Mouse (Mus musculus): ENCODE measurements around the gene Lpp.

Lpp gene

GRCm38 (mm10) chr16:24777053-24777452, 383.7 kb downstream of the Lpp start:
- ATAC-seq (ENCODE audit: insufficient number of reproducible peaks, low FRiP score, low TSS enrichment) = no peak

- no peak for ATAC-seq (ENCODE audit: insufficient number of reproducible peaks, low FRiP score, low TSS enrichment)
Measured at GRCm38 (mm10) chr16:24778432-24779274, 385.3 kb downstream of the Lpp start.

GRCm38 (mm10) chr16:24780545-24780944, 387.2 kb downstream of the Lpp start:
- no peak for ATAC-seq (ENCODE audit: insufficient number of reproducible peaks, low FRiP score, low TSS enrichment)

GRCm38 (mm10) chr16:24781922-24782321, 388.6 kb downstream of the Lpp start:
- no peak for ATAC-seq (ENCODE audit: insufficient number of reproducible peaks, low FRiP score, low TSS enrichment)

GRCm38 (mm10) chr16:24785651-24786050, 392.3 kb downstream of the Lpp start:
- no peak for ATAC-seq (ENCODE audit: insufficient number of reproducible peaks, low FRiP score, low TSS enrichment)

- ATAC-seq (ENCODE audit: insufficient number of reproducible peaks, low FRiP score, low TSS enrichment) = no peak
Measured at GRCm38 (mm10) chr16:24788973-24789372, 395.7 kb downstream of the Lpp start.

GRCm38 (mm10) chr16:24791387-24791786, 398.1 kb downstream of the Lpp start:
- ATAC-seq (ENCODE audit: insufficient number of reproducible peaks, low FRiP score, low TSS enrichment) = no peak

- ATAC-seq (ENCODE audit: insufficient number of reproducible peaks, low FRiP score, low TSS enrichment) = no peak
Measured at GRCm38 (mm10) chr16:24791984-24792383, 398.7 kb downstream of the Lpp start.

- ATAC-seq (ENCODE audit: insufficient number of reproducible peaks, low FRiP score, low TSS enrichment) = no peak
Measured at GRCm38 (mm10) chr16:24792836-24793235, 399.5 kb downstream of the Lpp start.

- ATAC-seq (ENCODE audit: insufficient number of reproducible peaks, low FRiP score, low TSS enrichment) = no peak
Measured at GRCm38 (mm10) chr16:24794665-24795064, 401.4 kb downstream of the Lpp start.

- no peak for ATAC-seq (ENCODE audit: insufficient number of reproducible peaks, low FRiP score, low TSS enrichment)
Measured at GRCm38 (mm10) chr16:24801355-24801754, 408.0 kb downstream of the Lpp start.

GRCm38 (mm10) chr16:24801780-24802179, 408.5 kb downstream of the Lpp start:
- no peak for ATAC-seq (ENCODE audit: insufficient number of reproducible peaks, low FRiP score, low TSS enrichment)

GRCm38 (mm10) chr16:24806093-24806492, 412.8 kb downstream of the Lpp start:
- ATAC-seq (ENCODE audit: insufficient number of reproducible peaks, low FRiP score, low TSS enrichment) = no peak

GRCm38 (mm10) chr16:24807565-24807964, 414.3 kb downstream of the Lpp start:
- no peak for ATAC-seq (ENCODE audit: insufficient number of reproducible peaks, low FRiP score, low TSS enrichment)

GRCm38 (mm10) chr16:24809811-24810210, 416.5 kb downstream of the Lpp start:
- ATAC-seq (ENCODE audit: insufficient number of reproducible peaks, low FRiP score, low TSS enrichment) = no peak

- ATAC-seq (ENCODE audit: insufficient number of reproducible peaks, low FRiP score, low TSS enrichment) = no peak
Measured at GRCm38 (mm10) chr16:24816621-24817020, 423.3 kb downstream of the Lpp start.

- no peak for ATAC-seq (ENCODE audit: insufficient number of reproducible peaks, low FRiP score, low TSS enrichment)
Measured at GRCm38 (mm10) chr16:24817381-24817780, 424.1 kb downstream of the Lpp start.

- 0 out of 2 replicates have a peak, but pooled peaks have one; percentile 45 for ATAC-seq (ENCODE audit: insufficient number of reproducible peaks, low FRiP score, low TSS enrichment)
Measured at GRCm38 (mm10) chr16:24819127-24819526, 425.8 kb downstream of the Lpp start.

GRCm38 (mm10) chr16:24822182-24822875, 429.0 kb downstream of the Lpp start:
- ATAC-seq (ENCODE audit: insufficient number of reproducible peaks, low FRiP score, low TSS enrichment) = no peak

GRCm38 (mm10) chr16:24822918-24823317, 429.6 kb downstream of the Lpp start:
- ATAC-seq (ENCODE audit: insufficient number of reproducible peaks, low FRiP score, low TSS enrichment) = no peak

GRCm38 (mm10) chr16:24826390-24826789, 433.1 kb downstream of the Lpp start:
- ATAC-seq (ENCODE audit: insufficient number of reproducible peaks, low FRiP score, low TSS enrichment) = no peak
